Mouse (Mus musculus): Measurements from ENCODE around the gene Snd1. TPM values are rescaled to one million over a fixed set of nuclear protein-coding genes. Genes with fewer than 3 reads are reported as not detected.

Gene Snd1
- total RNA-seq, 2 experiments from 2014 or later = 110 to 112 TPM

- peak overlapping the region; percentile 86; the same call in 1 of the 2 replicates for H3K27ac ChIP-seq
- H3K4me3 ChIP-seq = no peak overlapping the region
- TF ChIP-seq CTCF (conservative IDR thresholded peaks at IDR 0.05) = no peak
- DNase-seq (ENCODE audit: low spot score in 2 of 2) = no peak
Measured at GRCm38 (mm10) chr6:28593708-28594107, 118.8 kb downstream of the Snd1 start.

DNA sequence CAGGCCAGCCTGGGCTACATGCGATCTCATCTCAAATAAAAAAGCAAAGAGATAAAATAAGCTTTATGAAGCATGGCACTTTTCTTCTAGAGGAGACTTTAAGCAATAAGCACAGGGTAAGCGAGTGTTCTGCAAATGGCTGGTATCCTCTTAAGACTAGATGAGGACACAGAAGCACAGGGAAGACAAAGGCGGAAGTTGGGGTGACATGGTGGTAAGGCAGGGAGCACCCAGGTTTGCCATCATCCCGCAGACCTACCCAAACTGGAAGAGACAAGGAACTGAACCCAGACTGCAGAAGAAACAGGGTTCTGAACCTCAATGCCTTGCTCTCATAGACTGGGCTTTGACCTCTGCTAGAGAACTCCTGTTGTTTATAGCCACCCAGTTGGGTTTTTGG is 119.8 kb downstream of the Snd1 start:
- no peak for TF ChIP-seq CTCF (conservative IDR thresholded peaks at IDR 0.05)
- Histone ChIP-seq H3K4me3 (no peak overlapping the region), H3K27ac (peak overlapping the region; percentile 86)
- no peak for DNase-seq (ENCODE audit: low spot score in 2 of 2)

DNA sequence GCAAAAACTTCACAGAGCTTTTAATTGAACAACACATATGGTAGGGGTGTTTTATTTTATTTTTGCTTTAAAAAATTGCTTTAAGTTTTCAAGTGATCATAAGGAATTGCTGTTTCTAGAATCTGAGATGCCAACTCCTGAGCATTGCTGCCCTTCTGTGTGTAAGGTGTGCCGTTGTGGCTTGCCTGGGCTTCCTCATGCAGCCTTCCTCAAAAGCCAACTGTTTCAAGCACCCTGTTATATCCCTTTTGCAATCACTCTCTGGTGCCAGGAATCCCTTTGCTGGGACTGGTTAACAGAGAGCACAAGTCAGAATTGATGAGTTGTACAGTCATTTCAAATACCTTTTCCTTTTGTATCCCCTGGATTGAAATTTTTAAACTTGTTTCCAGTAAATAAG is 120.3 kb downstream of the Snd1 start:
- H3K27ac ChIP-seq = peak overlapping the region; percentile 86
- TF ChIP-seq CTCF (conservative IDR thresholded peaks at IDR 0.05) = no peak
- DNase-seq (ENCODE audit: low spot score in 2 of 2) = no peak
- no peak overlapping the region for H3K4me3 ChIP-seq

- TF ChIP-seq CTCF (conservative IDR thresholded peaks at IDR 0.05) = no peak
- Histone ChIP-seq H3K27ac (peak overlapping the region; percentile 83), H3K4me3 (no peak overlapping the region)
- DNase-seq (ENCODE audit: low spot score in 2 of 2) = peak in 1 of 2 experiments; percentile 63
Measured at GRCm38 (mm10) chr6:28597266-28597665, 122.3 kb downstream of the Snd1 start.

GRCm38 (mm10) chr6:28599120-28599519 is 124.2 kb downstream of the Snd1 start:
- Histone ChIP-seq H3K4me3 (no peak overlapping the region), H3K27ac (peak overlapping the region; percentile 51)
- no peak for TF ChIP-seq CTCF (conservative IDR thresholded peaks at IDR 0.05)
- no peak for DNase-seq (ENCODE audit: low spot score in 2 of 2)

- H3K27ac ChIP-seq = 0 out of 2 replicates have a peak overlapping the region, but pooled peaks have one; percentile 1
- TF ChIP-seq CTCF (conservative IDR thresholded peaks at IDR 0.05) = no peak
- no peak for DNase-seq (ENCODE audit: low spot score in 2 of 2)
- no peak overlapping the region for H3K4me3 ChIP-seq
Measured at GRCm38 (mm10) chr6:28600404-28600803, 125.5 kb downstream of the Snd1 start.

DNA sequence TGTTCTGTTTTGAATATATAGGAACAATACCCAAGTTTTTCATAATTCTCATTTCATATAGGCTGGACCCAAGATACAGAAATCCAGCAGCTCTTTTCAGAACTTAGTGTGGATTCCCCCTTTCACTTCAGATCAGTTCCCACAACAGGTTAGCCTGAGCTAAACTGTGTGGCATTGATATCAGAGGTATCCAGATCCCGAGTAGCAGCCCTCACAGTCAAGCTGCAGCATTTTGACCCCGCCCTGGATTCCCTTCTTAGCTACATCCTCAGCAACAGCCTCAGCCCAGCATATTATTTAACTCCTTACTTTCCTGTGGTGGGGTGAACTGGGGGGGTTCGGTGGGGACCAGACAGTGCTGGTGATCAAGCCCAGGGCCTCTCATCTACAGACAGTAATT is 128.5 kb downstream of the Snd1 start:
- no peak for TF ChIP-seq CTCF (conservative IDR thresholded peaks at IDR 0.05)
- Histone ChIP-seq H3K27ac (no peak overlapping the region), H3K4me3 (no peak overlapping the region)
- DNase-seq (ENCODE audit: low spot score in 2 of 2) = no peak

GRCm38 (mm10) chr6:28603823-28604222 is 128.9 kb downstream of the Snd1 start:
- DNase-seq (ENCODE audit: low spot score in 2 of 2) = no peak
- H3K27ac ChIP-seq = no peak overlapping the region
- no peak for TF ChIP-seq CTCF (conservative IDR thresholded peaks at IDR 0.05)
- no peak overlapping the region for H3K4me3 ChIP-seq

DNA sequence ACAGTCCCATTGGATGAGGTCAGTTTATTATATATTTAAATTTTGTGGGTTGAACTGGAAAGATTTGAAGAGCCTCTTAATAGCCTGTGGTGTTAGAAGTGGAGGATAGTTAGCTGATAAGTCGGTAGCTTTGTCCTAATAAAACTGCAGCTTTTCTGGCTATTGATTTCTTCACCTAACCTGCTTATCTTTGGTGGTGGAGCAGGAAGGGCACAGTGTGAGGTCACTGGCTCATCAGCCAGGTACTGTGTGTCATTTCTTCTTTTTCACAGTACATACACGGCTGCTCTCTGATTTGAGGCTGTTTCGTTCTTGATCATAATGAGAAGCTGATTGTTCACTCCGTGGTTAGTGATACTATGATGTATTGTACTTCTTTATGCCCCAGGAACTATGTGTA is 134.4 kb downstream of the Snd1 start:
- Histone ChIP-seq H3K27ac (0 out of 2 replicates have a peak overlapping the region, but pooled peaks have one; percentile 28), H3K4me3 (no peak overlapping the region)
- no peak for TF ChIP-seq CTCF (conservative IDR thresholded peaks at IDR 0.05)
- DNase-seq (ENCODE audit: low spot score in 2 of 2) = no peak

- DNase-seq (ENCODE audit: low spot score in 2 of 2) = no peak
- TF ChIP-seq CTCF (conservative IDR thresholded peaks at IDR 0.05) = no peak
Measured at GRCm38 (mm10) chr6:28610127-28610526, 135.2 kb downstream of the Snd1 start.

GRCm38 (mm10) chr6:28613441-28613840 is 138.5 kb downstream of the Snd1 start:
- TF ChIP-seq CTCF (conservative IDR thresholded peaks at IDR 0.05) = no peak
- DNase-seq (ENCODE audit: low spot score in 2 of 2) = no peak
- Histone ChIP-seq H3K27ac (no peak overlapping the region), H3K4me3 (no peak overlapping the region)

More at GRCm38 (mm10) chr6:28610127-28610526, 135.2 kb downstream of the Snd1 start:
- H3K27ac ChIP-seq = no peak overlapping the region
- no peak overlapping the region for H3K4me3 ChIP-seq

DNA sequence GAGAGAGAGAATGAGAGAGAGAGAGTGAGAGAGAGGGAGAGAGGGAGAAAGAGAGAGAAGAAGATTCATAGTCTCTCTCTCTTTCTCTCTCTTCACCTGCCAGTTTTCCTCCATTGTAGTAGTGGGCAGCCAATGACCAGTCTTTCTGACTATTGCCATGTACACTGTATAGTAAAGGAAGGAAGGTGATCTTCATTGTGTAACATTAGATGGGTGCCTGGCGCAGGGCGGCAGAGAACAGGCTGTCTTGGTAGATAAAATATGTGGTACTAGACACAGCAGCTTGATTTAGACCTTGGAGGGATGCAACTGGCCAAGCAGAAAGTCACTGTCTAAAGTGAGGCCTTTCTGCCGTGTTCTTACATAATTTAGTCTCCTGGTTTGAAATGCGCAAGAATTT is 139.9 kb downstream of the Snd1 start:
- Histone ChIP-seq H3K27ac (peak overlapping the region; percentile 80), H3K4me3 (no peak overlapping the region)
- DNase-seq (ENCODE audit: low spot score in 2 of 2) = no peak
- TF ChIP-seq CTCF (conservative IDR thresholded peaks at IDR 0.05) = no peak

- Histone ChIP-seq H3K4me3 (no peak overlapping the region), H3K27ac (peak overlapping the region; percentile 80)
- TF ChIP-seq CTCF (conservative IDR thresholded peaks at IDR 0.05) = no peak
- DNase-seq (ENCODE audit: low spot score in 2 of 2) = no peak
Measured at GRCm38 (mm10) chr6:28615408-28615807, 140.5 kb downstream of the Snd1 start.

- TF ChIP-seq CTCF (conservative IDR thresholded peaks at IDR 0.05) = no peak
- DNase-seq (ENCODE audit: low spot score in 2 of 2) = peak in 1 of 2 experiments; percentile 53
- H3K27ac ChIP-seq = peak overlapping the region; percentile 80
- no peak overlapping the region for H3K4me3 ChIP-seq
Measured at GRCm38 (mm10) chr6:28615966-28616365, 141.0 kb downstream of the Snd1 start.

DNA sequence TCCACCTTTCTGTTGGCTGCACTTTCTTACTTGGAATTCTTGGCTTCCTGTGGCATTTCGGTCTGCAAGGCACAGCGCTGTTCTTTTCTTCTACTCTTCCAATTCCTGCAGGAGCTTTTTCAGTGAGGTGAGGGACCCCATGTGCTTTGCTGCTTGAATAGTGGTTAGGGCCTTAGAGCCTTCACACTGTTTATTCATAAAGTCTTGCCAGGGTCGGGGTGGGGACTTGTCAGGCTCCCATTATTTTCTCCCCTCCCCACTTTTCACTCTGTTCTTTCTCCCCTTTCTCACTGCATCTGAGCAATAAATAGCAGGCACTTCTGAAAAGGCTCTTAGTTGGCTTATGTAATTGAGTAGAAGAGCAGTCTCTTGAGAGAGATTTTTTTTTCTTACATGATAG is 143.4 kb downstream of the Snd1 start:
- H3K4me3 ChIP-seq = no peak overlapping the region
- no peak for DNase-seq (ENCODE audit: low spot score in 2 of 2)
- TF ChIP-seq CTCF (conservative IDR thresholded peaks at IDR 0.05) = no peak
- peak overlapping the region; percentile 78 for H3K27ac ChIP-seq
